Mouse (Mus musculus) 3134 (cell line): Measurements from ENCODE around the gene Olfr91.
"Not testable (repeated sequence)": the region's sequence is repeated elsewhere in the genome, so short reads cannot be mapped to it uniquely, and the experiment has no call there.

Source experiments
- DNase-seq: peaks from one replicate; pipeline ENCODE4 v3.0.0-alpha.2; 2011; ENCODE audit warnings: low spot score; ENCODE audit not compliant: insufficient read length; ENCODE audit errors: extremely low read depth

Gene Olfr91

GRCm38 (mm10) chr17:37098178-37098577, at the start of gene Olfr91:
TSS of gene Olfr91 (minus strand) at chr17:37098278.
- no peak for DNase-seq

- DNase-seq, result not testable (repeated sequence)
Observed at GRCm38 (mm10) chr17:37131366-37131765, 33.3 kb upstream of the Olfr91 start.

- no peak for DNase-seq
Observed at GRCm38 (mm10) chr17:37119988-37120387, 21.9 kb upstream of the Olfr91 start, which contains the start of gene Olfr92. TSS of gene Olfr92 (minus strand) at chr17:37120088.

GRCm38 (mm10) chr17:37093289-37093688, 4.8 kb downstream of the Olfr91 start:
- DNase-seq, result no peak

- no peak for DNase-seq
Observed at GRCm38 (mm10) chr17:37092198-37092597, 5.9 kb downstream of the Olfr91 start.

- DNase-seq, result no peak
Observed at GRCm38 (mm10) chr17:37088399-37088798, 9.7 kb downstream of the Olfr91 start, which contains the start of gene Olfr90. TSS of gene Olfr90 (minus strand) at chr17:37088499.

GRCm38 (mm10) chr17:37085545-37085944, 12.5 kb downstream of the Olfr91 start:
- DNase-seq, result no peak

- no peak for DNase-seq
Observed at GRCm38 (mm10) chr17:37084632-37085031, 13.4 kb downstream of the Olfr91 start.

GRCm38 (mm10) chr17:37083327-37083726, 14.8 kb downstream of the Olfr91 start:
- peak; percentile 55 for DNase-seq

GRCm38 (mm10) chr17:37081659-37082058, 16.4 kb downstream of the Olfr91 start:
- no peak for DNase-seq

GRCm38 (mm10) chr17:37080119-37080518, 18.0 kb downstream of the Olfr91 start:
- no peak for DNase-seq

GRCm38 (mm10) chr17:37078990-37079389, 19.1 kb downstream of the Olfr91 start:
- no peak for DNase-seq

- no peak for DNase-seq
Observed at GRCm38 (mm10) chr17:37078193-37078592, 19.9 kb downstream of the Olfr91 start.

- no peak for DNase-seq
Observed at GRCm38 (mm10) chr17:37075766-37076165, 22.3 kb downstream of the Olfr91 start.

GRCm38 (mm10) chr17:37075181-37075580, 22.9 kb downstream of the Olfr91 start:
- no peak for DNase-seq

GRCm38 (mm10) chr17:37072730-37073276, 25.3 kb downstream of the Olfr91 start:
- no peak for DNase-seq

GRCm38 (mm10) chr17:37072080-37072729, 25.9 kb downstream of the Olfr91 start:
- DNase-seq, result no peak

GRCm38 (mm10) chr17:37070121-37070520, 28.0 kb downstream of the Olfr91 start:
- no peak for DNase-seq

GRCm38 (mm10) chr17:37067861-37068260, 30.2 kb downstream of the Olfr91 start:
- no peak for DNase-seq

GRCm38 (mm10) chr17:37065993-37066392, 32.1 kb downstream of the Olfr91 start:
- no peak for DNase-seq

GRCm38 (mm10) chr17:37063686-37064495, 34.2 kb downstream of the Olfr91 start:
- no peak for DNase-seq

- DNase-seq, result no peak
Observed at GRCm38 (mm10) chr17:37063063-37063462, 35.0 kb downstream of the Olfr91 start.
